Mouse (Mus musculus): Measurements from ENCODE around the gene Twf1. TPM values are rescaled to one million over a fixed set of nuclear protein-coding genes. Genes with fewer than 3 reads are reported as not detected.

Gene Twf1
- total RNA-seq, 2 experiments from 2014 or later: 49.2 to 53.3 TPM

- DNase-seq (ENCODE audit: extremely low spot score in 1 of 2, low spot score in 1 of 2): no peak
These were observed 15.0 kb downstream of the Twf1 start for GRCm38 (mm10) chr15:94574566-94575268.

- DNase-seq (ENCODE audit: extremely low spot score in 1 of 2, low spot score in 1 of 2): no peak
These were observed 16.9 kb downstream of the Twf1 start for GRCm38 (mm10) chr15:94572746-94573145.

- no peak for DNase-seq (ENCODE audit: extremely low spot score in 1 of 2, low spot score in 1 of 2)
These were observed 18.2 kb downstream of the Twf1 start for GRCm38 (mm10) chr15:94571501-94571900.

GRCm38 (mm10) chr15:94568496-94569182 lies 21.1 kb downstream of the Twf1 start:
- DNase-seq (ENCODE audit: extremely low spot score in 1 of 2, low spot score in 1 of 2): no peak

- DNase-seq (ENCODE audit: extremely low spot score in 1 of 2, low spot score in 1 of 2): no peak
These were observed 23.8 kb downstream of the Twf1 start for GRCm38 (mm10) chr15:94565854-94566253.

DNA sequence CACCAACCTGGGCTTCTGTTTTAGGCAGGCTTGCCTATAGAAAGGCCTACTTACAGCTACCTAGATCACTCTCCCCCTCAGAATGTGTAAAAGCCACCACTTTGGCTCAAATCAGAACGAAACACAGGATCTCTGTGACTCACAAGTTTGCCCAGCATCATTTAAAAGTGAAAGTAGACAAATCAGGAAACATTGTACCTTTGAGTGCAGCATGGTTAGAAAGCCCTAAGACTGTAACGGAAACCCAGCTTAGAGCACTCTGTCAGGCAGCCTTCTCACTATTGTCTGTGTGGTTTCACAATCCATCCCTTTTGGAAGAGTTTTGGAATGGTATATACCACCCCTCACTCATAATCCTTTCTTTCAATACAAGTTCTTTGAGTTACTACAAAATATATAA lies 24.8 kb downstream of the Twf1 start:
- DNase-seq (ENCODE audit: extremely low spot score in 1 of 2, low spot score in 1 of 2): no peak

DNA sequence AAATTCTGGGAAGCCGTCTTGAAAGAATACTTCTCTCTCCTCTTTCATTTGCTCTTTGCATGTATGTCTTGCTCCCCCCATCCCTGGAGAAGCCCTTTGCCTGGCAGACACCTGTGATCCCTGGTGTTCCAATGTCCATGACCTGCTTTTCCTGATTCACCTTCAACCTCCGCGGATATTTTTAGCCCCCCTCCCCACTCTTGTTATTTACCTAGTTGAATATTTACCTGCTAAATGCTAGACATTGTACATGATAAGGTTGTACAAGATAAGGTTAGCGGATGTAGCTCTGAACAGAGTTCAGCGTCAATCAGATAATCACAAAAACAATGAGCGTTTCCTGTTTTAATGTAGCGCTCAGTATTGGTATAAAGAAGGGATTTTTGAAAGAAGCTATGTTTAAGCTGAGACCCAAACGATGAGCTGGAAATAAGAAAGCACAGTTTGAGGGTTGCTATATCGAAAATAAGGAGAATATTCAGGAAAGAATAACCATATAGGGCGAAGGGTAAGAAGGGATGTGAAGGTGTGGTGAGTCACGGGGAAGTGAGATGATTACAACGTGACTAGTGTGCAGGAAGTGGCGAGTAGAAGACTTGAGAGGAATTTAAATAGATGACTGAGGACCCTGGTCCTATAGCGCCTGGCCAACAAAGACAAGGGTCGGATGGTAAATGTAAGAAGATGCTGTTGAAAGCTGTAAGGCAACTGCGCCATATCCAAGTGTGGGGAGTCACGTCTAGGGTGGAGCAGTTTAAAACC lies 30.6 kb downstream of the Twf1 start:
- no peak for DNase-seq (ENCODE audit: extremely low spot score in 1 of 2, low spot score in 1 of 2)

- peak; percentile 79 to 98 for DNase-seq (ENCODE audit: extremely low spot score in 1 of 2, low spot score in 1 of 2)
These were observed 32.2 kb downstream of the Twf1 start for GRCm38 (mm10) chr15:94557442-94557841.

- no peak for DNase-seq (ENCODE audit: extremely low spot score in 1 of 2, low spot score in 1 of 2)
These were observed 36.2 kb downstream of the Twf1 start for GRCm38 (mm10) chr15:94553536-94553935.

- DNase-seq (ENCODE audit: extremely low spot score in 1 of 2, low spot score in 1 of 2): no peak
These were observed 44.8 kb downstream of the Twf1 start for GRCm38 (mm10) chr15:94544844-94545243.

DNA sequence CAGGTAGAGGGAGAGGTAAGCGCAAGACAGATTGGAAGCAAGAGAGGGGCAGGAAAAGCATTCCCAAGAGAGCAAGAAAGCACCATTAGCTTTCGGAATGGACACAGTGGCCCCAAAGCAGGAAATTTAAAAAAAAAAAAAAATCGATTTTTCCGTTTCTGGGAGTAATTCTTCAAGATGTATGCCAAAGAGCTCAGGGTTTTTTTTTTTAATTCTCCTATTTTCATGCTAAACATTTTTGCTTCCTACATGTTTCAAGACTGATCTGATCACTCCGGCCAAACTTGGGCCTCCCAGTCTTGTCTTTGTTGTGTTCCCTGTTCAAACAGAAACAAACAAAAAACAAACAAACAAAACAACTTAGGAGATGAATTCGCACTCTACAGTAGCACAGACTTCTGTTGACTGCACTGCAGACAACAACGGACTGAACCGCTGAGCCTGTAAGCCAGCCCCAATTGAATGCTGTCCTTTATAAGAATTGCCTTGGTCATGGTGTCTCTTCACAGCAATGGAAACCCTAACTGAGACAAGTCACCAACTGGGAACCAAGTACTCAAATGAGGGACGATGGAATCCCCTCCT lies 45.5 kb downstream of the Twf1 start:
- no peak for DNase-seq (ENCODE audit: extremely low spot score in 1 of 2, low spot score in 1 of 2)

DNA sequence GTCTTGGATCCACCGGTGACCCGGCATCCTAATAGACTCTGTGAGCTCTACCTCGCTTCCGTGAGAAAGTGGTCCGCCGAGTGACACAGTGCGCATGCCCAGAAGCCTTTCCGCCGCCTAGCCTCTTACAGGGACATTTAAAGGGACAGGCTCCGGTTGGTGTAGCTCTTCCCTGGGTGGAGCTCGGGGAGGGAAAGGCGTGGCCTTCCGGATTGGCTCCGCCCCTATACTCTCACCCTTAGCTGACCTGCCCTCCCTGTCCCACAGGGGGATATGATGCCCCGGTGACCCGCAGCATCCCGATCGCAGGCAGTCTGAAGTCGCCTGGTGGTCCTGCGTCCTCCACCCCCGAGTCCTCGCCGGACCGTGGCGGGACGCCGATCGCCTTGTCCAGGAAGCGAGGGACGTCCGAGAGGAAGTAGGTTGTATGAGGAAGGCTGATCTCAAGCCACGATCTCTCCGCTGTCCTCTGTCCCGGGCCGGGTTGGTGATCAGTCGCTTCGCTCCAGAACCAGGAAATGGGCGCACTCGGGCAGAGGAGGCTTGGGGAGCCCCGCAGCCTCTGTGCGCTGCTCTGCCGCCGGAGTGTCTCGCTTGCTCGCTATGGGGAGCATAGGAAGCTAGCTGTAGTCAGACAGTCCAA lies 46.2 kb downstream of the Twf1 start, which contains the start of the genes Pus7l and Irak4:
Gene Pus7l, minus strand, starts transcription at position 139 of the 643 bp plus-strand sequence.
Gene Irak4, plus strand, starts transcription at position 235 of the 643 bp plus-strand sequence.
- DNase-seq (ENCODE audit: extremely low spot score in 1 of 2, low spot score in 1 of 2): peak; percentile 82 to 83

- no peak for DNase-seq (ENCODE audit: extremely low spot score in 1 of 2, low spot score in 1 of 2)
These were observed 46.9 kb downstream of the Twf1 start for GRCm38 (mm10) chr15:94542567-94543408.

- DNase-seq (ENCODE audit: extremely low spot score in 1 of 2, low spot score in 1 of 2): no peak
These were observed 50.4 kb downstream of the Twf1 start for GRCm38 (mm10) chr15:94539296-94539695.

GRCm38 (mm10) chr15:94535521-94535920 lies 54.2 kb downstream of the Twf1 start:
- DNase-seq (ENCODE audit: extremely low spot score in 1 of 2, low spot score in 1 of 2): no peak

DNA sequence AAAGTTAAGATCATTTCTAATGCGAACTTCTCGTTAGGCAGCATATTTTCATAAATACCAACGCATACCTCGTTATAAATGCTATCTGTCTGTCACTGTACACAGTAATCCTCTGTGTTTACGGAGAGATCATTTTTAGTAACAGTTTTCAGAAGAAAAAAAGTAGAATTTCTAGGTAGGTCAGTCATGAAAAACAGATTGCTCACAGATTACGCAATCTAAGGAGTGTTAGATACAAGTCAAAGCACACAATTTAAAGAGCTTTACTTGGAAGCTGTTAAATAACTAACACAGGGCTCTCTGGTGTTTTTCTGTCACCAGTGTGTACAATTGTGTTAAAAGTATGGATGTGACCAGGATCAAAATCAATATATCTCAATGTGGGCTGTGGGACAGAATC lies 56.7 kb downstream of the Twf1 start:
- no peak for DNase-seq (ENCODE audit: extremely low spot score in 1 of 2, low spot score in 1 of 2)

- DNase-seq (ENCODE audit: extremely low spot score in 1 of 2, low spot score in 1 of 2): no peak
These were observed 57.4 kb downstream of the Twf1 start for GRCm38 (mm10) chr15:94532306-94532705.

GRCm38 (mm10) chr15:94530519-94530918 lies 59.2 kb downstream of the Twf1 start:
- DNase-seq (ENCODE audit: extremely low spot score in 1 of 2, low spot score in 1 of 2): no peak

Measured in layer of hippocampus, postnatal 25 days (tissue).